Mouse (Mus musculus) embryo, embryonic 11.5 days (tissue): ENCODE data around the gene Lpar5.

Source experiments
- DNase-seq: peaks from one replicate; pipeline ENCODE4 v3.0.0-alpha.2; 2012; ENCODE audit warnings: low read depth, low spot score

Gene Lpar5

GRCm38 (mm10) chr6:125128724-125129123 lies 61.0 kb downstream of the Lpar5 start:
- no peak for DNase-seq

GRCm38 (mm10) chr6:125129710-125130402 lies 62.1 kb downstream of the Lpar5 start:
- DNase-seq, result no peak

GRCm38 (mm10) chr6:125131302-125132156 lies 63.8 kb downstream of the Lpar5 start, which contains the start of gene Nop2:
Nop2 (plus strand) TSS chr6:125131909.
- peak; percentile 92 for DNase-seq
